Mouse (Mus musculus): ENCODE results near the gene Sdc1. TPM values are rescaled to one million over a fixed set of nuclear protein-coding genes. Genes with fewer than 3 reads are reported as not detected.
A peak's percentile ranks its signal among the peaks of the same experiment; 100 is the strongest.

The Sdc1 gene
- polyA plus RNA-seq, 1 experiment = 83.3 TPM

DNA sequence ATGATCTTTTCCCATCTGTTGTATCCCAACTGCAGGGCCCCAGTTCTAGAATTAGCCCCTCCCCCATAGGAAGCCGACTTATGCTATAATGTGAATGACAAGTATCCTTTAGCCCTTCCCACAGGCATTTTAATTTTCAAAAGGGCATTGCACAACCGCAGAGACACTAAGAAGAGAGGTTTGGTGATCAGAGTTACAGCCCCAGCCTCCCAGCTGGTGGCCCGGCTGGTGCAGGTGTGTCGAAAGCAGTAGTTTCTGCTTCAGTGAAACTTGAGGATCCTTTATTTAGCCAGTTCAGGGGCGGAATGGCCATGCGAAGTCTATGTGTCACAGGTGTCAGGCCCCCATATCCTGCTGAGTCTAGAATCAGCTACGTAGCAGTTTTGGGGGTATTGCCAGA is 10.0 kb downstream of the Sdc1 start:
- 67% methylated on average over 7 of the region's 7 CpGs for WGBS
- no peak for DNase-seq (ENCODE audit: low read depth, low spot score)

DNA sequence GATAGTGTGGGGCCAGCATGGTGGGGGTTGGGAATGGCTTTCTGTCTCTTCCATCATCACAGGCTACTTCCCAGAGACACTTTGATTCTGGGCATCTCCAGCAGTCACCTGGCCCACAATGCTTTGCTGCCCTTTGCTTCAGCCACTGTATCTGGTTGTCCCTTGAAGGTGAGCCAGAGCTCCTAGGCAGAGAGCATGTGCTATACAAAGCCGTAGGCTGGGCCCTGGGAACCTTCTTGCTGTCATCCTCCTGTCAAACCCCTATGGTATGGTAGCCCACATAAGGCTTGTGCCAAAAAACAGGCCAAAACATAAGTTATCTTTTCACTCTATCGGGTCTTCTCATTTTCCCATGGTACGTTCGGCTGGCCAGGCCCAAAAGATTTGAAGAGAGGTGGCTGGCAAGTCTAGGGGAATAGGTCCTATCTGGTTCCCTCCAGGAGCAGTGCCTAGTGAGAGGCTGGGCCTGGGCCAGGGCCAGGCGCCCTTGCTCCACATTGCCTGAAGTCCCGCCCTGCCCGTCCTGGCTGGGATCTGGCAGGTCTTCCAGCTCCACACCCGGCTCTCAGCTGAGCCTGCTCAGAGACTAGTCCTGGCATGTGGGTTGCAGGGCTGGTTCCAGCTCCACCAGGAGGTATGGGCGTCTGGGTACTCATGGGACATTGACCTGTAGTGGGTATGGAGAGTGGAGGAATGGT is 10.7 kb downstream of the Sdc1 start:
- DNase-seq (ENCODE audit: low read depth, low spot score) = no peak
- 33% methylated on average over 9 of the region's 9 CpGs for WGBS

DNA sequence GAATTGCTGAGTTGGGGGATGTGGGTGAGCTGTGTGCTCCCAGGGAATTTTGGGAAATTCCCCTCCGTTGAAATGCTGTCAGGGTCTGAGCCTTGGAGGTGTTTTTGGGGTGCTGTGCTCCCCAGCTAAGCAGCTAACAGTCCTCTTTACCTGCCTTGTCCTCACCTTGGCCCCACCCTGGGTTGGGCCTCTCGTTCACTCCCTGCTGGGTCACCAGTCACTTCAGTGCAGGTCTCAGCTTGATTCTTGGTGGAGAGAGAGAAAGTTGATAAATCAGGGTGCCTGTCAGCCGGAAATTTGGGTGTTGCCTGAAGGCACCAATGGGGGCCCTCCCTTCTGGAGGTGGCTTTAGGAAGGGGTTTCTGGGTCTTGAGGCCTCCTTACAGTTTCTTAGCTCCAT is 11.4 kb downstream of the Sdc1 start:
- 35% methylated on average over 3 of the region's 3 CpGs for WGBS

DNA sequence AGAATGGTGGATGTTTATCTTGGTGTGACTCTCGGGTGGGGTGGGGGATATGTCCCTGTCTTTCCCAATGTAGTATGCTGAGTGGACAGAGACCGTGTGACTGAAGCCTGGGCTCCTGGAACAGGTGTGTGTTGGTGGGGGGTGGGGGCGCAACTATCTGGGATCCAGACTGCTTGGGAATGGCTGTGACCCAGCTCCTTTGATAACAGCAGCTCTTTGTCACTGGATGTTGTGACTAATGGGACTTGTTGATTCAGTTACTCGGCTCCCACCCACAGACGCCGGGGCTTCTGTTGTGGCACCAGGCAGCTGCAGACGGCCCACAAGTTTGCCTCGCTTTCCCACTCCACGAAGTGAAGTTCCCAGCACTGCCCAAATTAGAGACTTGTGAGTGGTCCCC is 13.1 kb downstream of the Sdc1 start:
- WGBS = 54% methylated on average over 9 of the region's 9 CpGs
- DNase-seq (ENCODE audit: low read depth, low spot score) = no peak

More for the DNA sequence above, 11.4 kb downstream of the Sdc1 start:
- no peak for DNase-seq (ENCODE audit: low read depth, low spot score)

DNA sequence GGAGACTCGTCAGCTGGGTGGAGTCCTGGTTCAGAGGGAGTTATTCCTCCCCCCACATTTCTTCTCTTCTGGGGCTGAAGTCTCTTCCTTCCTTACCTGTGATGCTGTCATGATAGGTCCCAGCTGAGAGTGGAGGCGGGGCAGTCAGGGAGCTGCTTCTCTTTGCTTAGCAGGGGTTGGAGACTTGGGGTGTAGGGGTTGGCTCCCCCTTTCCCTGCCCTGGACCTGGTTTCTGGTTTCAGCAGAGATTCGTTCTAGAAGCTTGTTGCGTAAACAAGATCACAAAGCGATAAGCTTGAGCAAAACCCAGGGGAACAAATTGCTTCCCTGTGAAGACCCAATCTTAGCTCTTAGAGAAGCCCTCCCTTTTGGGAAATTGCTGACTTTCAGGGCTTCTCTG is 15.4 kb downstream of the Sdc1 start:
- WGBS = 54% methylated on average over 5 of the region's 5 CpGs

GRCm38 (mm10) chr12:8786984-8787730 is 16.0 kb downstream of the Sdc1 start:
- no peak for DNase-seq (ENCODE audit: low read depth, low spot score)

More for the DNA sequence above, 15.4 kb downstream of the Sdc1 start:
- DNase-seq (ENCODE audit: low read depth, low spot score) = no peak

GRCm38 (mm10) chr12:8788469-8788868 is 17.3 kb downstream of the Sdc1 start:
- WGBS = 82% methylated on average over 3 of the region's 3 CpGs
- DNase-seq (ENCODE audit: low read depth, low spot score) = no peak

More at GRCm38 (mm10) chr12:8786984-8787730, 16.0 kb downstream of the Sdc1 start:
- WGBS = 77% methylated on average over 12 of the region's 12 CpGs

GRCm38 (mm10) chr12:8790615-8791014 is 19.5 kb downstream of the Sdc1 start:
- WGBS = 89% methylated on average over 12 of the region's 12 CpGs
- no peak for DNase-seq (ENCODE audit: low read depth, low spot score)

GRCm38 (mm10) chr12:8793410-8794051 is 22.4 kb downstream of the Sdc1 start:
- DNase-seq (ENCODE audit: low read depth, low spot score) = no peak
- WGBS = 76% methylated on average over 2 of the region's 2 CpGs

- 40% methylated on average over 7 of the region's 7 CpGs for WGBS
Observed at GRCm38 (mm10) chr12:8797936-8798335, 26.8 kb downstream of the Sdc1 start.

DNA sequence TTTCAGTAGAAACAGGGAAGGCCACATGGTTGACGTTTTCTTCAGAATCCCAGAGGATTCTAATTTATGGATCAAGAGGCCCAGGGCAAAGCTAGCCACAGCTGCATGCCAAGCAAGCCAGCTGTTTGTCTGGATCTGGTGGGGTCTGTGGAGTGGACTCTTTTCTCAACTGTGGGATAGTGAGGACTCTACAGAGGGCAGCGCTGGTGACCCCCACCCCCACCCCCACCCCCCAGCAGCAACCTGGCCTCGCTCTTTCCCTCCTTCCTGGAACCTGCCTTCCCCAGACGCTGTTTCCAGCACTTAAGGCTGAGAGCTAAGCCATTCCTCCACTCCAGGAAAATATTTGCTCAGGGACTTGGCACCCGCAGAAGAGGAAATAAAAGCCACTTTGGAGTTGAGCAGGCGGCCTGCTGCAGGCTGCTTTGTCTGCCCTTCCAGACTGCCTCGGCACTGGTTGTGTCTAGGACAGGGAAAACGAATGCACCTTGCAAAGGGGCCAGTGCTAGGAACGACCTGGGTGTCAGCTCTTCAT is 27.4 kb downstream of the Sdc1 start:
- whole genome bisulfite sequencing = 17% methylated on average over 9 of the region's 9 CpGs
- DNase-seq (ENCODE audit: low read depth, low spot score) = no peak

More at GRCm38 (mm10) chr12:8797936-8798335, 26.8 kb downstream of the Sdc1 start:
- DNase-seq (ENCODE audit: low read depth, low spot score) = no peak

DNA sequence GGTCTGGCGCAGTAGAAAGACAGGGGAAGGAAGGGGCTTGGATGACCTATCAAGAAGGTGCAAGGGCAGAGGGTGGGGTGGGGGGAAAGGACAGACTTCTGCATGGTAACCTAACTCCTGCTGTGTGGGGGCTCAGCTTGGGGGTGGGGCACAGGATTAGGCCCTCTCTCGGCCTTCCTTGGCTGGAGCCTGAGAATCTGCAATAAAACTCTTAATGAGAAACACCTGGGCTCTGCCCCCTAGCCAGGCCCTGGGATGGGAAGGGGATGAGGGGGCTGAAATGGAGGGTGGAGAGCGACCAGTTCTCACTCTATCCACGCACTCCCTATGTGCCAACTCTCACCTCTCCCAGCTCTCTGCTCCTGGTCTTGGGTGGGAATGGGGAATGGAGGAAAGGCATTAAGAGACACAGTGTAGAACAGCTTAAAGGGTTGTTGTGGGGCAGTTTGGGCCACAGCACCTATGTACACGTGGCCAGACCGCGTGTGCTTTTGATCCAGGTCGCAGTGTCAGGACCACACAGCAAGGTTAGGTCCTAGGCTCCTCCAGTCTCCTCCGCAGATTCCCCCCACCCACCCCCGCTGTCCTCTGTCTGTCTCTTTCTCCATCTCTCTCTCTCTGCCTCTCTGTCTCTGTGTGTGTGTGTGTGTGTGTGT is 32.4 kb downstream of the Sdc1 start:
- WGBS = 71% methylated on average over 10 of the region's 10 CpGs
- DNase-seq (ENCODE audit: low read depth, low spot score) = no peak

DNA sequence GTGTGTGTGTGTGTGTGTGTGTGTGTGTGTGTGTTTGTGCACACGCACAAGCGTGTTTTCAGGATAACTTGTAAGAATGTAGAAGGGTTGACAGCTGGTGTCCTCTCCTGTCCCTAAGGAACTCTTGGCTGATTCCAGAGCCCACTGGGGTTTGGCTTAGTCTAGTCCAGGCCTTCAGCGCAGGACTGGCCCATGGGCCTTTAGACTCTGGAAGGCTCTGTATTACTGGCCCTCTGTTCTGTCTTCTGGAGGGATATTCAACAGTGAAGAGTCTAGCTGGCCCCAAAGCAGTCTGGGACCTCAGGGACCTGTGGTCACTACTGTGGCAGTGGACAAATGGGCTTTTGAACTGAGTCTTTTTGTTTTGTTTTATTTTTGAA is 32.9 kb downstream of the Sdc1 start:
- WGBS = 87% methylated on average over 3 of the region's 3 CpGs
- DNase-seq (ENCODE audit: low read depth, low spot score) = no peak

GRCm38 (mm10) chr12:8804934-8805722 is 34.0 kb downstream of the Sdc1 start:
- DNase-seq (ENCODE audit: low read depth, low spot score) = no peak
- 84% methylated on average over 7 of the region's 7 CpGs for whole genome bisulfite sequencing

DNA sequence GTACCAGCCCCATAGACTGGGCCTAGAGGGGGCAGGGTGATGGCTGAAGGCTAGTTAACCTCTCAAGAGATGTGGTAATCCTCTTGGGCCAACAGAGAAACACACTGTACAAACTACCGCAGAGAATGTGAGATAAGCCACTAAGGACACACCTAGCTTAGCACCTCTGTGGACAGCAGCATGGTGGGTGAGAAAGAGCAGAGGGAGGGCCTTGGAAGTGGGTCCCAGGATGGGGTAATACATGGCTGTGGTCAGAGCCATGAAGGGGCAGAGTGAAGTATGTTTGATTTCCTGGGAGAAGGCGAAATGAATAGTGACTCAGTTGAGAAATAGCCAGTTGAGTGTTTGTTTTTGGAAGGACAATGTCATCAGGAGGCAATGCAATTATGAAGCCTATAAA is 38.0 kb downstream of the Sdc1 start:
- no peak for DNase-seq (ENCODE audit: low read depth, low spot score)
- WGBS = 31% methylated on average over 2 of the region's 2 CpGs

- DNase-seq (ENCODE audit: low read depth, low spot score) = no peak
- 63% methylated on average over 6 of the region's 6 CpGs for WGBS
Observed at GRCm38 (mm10) chr12:8809626-8810025, 38.5 kb downstream of the Sdc1 start.

DNA sequence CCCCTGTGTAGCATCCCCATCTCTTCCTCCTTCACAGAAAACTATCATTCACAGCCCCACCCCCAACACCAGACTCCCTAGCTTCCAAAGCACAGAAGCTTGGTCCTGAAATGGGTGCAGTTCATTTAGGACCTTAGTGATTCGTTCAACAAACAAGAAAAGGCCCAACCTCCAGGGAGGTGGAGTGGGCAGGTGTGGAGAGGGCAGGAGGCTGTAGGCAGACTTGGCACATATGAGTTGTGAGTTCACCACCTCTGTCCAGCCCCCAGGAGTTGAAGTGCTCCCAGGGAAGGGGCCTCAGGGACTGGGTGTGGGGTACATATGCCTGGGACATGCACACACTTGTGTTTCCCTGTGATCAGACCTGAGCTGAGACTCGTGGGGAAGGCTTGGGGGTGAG is 39.8 kb downstream of the Sdc1 start:
- 22% methylated on average over 2 of the region's 2 CpGs for WGBS
- no peak for DNase-seq (ENCODE audit: low read depth, low spot score)

- WGBS = 16% methylated on average over 6 of the region's 6 CpGs
- peak; percentile 87 for DNase-seq (ENCODE audit: low read depth, low spot score)
Observed at GRCm38 (mm10) chr12:8811441-8811871, 40.3 kb downstream of the Sdc1 start.

DNA sequence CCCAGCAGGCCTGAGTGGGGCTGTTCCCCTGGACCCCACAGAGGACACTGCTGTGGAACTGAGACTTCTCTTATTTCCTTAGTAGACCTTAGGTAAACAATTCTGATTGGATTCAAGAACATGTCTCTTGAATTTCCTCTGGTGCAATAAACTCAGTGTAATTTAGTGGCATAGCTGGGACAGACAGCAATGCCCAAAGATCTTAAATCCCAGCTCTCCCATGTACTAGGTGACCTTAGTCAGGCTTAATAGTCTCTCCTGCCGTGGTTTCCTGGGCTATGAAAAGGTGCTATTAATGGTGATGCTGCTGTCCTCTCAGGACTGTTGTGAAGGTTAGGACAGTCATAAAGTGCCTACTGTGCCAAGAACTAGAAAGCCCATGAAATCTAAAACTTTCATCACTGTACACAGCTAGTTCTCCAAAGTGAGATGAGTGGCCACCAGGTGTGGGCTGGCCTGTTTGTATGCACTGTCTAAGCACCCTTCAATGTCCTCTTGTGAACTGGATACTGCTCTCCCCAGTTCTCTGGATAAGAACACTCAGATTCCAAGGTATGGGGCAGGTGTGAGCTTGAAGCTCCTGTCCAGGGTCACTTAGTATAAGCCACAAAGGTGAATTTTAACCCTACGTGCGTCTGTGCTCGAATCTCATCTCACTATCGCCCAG is 40.9 kb downstream of the Sdc1 start:
- WGBS = 45% methylated on average over 5 of the region's 5 CpGs
- DNase-seq (ENCODE audit: low read depth, low spot score) = no peak
